Mouse (Mus musculus): ENCODE measurements at regions not wholly inside any gene's neighbourhood (a gene's known extent, or its start where the extent isn't known, plus 50 kb on each side); places are given as distances from the start of the nearest gene placed in this dataset.
A peak's percentile ranks its signal among the peaks of the same experiment; 100 is the strongest.

DNA sequence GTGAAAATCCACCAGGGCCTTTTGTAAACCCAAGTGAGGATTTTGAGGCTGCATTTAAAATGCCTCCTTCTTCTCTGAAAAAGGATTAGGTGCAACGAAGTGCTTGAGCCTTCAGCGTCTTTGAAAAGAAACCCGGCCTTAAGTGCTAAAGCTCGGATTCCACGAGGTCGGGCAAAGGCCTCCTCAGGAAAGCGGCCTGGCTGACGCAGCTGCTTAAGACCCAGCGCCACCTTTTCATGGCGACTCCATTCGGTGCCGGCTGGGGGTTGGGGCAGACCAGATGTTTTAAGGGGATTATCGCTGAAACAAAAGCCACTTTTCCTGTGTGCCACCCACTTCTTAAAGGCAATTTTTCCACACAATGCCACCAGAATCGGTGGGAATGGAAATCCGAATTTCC is 61.6 kb upstream of the 4932438H23Rik start:
- H3K36me3 ChIP-seq, result no peaks in the 10 kb centered on the region
- no peak overlapping the region for H3K27ac ChIP-seq
- ATAC-seq (ENCODE audit: low FRiP score, low read depth), result no peak
- H3K4me2 ChIP-seq (replicated peaks), result no peak overlapping the region
- H3K9ac ChIP-seq, result no peak overlapping the region
- H3K4me3 ChIP-seq, result no peak overlapping the region
- no peaks in the 10 kb centered on the region for H3K4me1 ChIP-seq
- 31% methylated on average over 15 of the region's 15 CpGs for WGBS
- no peaks in the 10 kb centered on the region; the same call in 1 of the 2 replicates for H3K9me3 ChIP-seq
- H3K27me3 ChIP-seq, result 0 out of 2 replicates have a peak, but pooled peaks cover 2% of the 10 kb centered on the region

DNA sequence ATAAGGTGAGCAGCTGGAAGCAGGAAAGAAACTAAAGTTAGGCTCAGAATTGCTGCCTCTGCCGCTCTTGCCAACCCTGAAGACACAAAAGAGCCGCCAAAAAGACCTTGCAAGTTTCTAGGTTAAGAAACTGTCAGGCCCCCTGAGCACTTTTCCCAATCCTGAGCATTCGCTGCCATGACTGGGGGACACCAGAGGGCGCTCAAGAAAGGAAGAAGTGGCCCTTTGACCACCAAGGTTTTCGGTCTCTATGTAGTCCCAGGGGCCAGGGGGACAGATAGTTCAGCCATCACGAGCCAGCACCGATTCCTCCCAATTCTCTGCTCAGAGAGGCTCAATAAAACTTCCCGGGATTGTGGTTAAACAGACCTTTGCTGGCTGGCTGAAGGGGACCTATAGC is 64.6 kb upstream of the Olig2 start:
- H3K27ac ChIP-seq, result no peak overlapping the region
- H3K27me3 ChIP-seq, result peaks cover 14% of the 10 kb centered on the region
- no peak overlapping the region for H3K4me3 ChIP-seq
- H3K4me1 ChIP-seq, result no peaks in the 10 kb centered on the region
- H3K9ac ChIP-seq, result no peak overlapping the region
- H3K9me3 ChIP-seq, result no peaks in the 10 kb centered on the region; the same call in 1 of the 2 replicates
- no peak for ATAC-seq (ENCODE audit: low FRiP score, low read depth)
- no peak overlapping the region for H3K4me2 ChIP-seq (replicated peaks)
- WGBS, result 14% methylated on average over 8 of the region's 8 CpGs
- no peaks in the 10 kb centered on the region for H3K36me3 ChIP-seq

DNA sequence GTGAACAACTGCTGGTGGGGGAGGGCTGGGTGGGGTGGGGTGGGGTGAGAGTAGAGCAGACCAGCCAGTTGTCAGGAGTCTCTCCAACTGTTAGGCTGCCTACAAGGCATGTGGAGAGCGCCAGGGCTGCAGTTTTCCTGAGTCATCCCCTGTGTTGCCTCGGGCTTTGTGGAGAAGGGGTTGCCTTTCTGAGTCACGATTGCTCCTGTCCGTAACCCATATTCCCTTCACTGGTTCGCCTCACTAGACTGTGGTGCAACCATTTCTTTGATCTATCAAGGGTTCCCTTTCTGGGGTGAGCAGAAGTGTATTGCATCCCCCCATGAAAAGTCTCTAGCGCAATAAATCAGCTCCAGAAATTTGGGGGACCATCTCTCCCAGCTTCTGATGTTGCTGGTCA is 63.6 kb upstream of the Olig2 start:
- no peak overlapping the region for H3K9ac ChIP-seq
- 72% methylated on average over 6 of the region's 6 CpGs for WGBS
- no peak overlapping the region for H3K4me3 ChIP-seq
- H3K36me3 ChIP-seq, result no peaks in the 10 kb centered on the region
- no peak overlapping the region for H3K27ac ChIP-seq
- no peaks in the 10 kb centered on the region for H3K4me1 ChIP-seq
- peaks cover 14% of the 10 kb centered on the region for H3K27me3 ChIP-seq
- no peak for ATAC-seq (ENCODE audit: low FRiP score, low read depth)
- H3K4me2 ChIP-seq (replicated peaks), result no peak overlapping the region
- H3K9me3 ChIP-seq, result no peaks in the 10 kb centered on the region; the same call in 1 of the 2 replicates

DNA sequence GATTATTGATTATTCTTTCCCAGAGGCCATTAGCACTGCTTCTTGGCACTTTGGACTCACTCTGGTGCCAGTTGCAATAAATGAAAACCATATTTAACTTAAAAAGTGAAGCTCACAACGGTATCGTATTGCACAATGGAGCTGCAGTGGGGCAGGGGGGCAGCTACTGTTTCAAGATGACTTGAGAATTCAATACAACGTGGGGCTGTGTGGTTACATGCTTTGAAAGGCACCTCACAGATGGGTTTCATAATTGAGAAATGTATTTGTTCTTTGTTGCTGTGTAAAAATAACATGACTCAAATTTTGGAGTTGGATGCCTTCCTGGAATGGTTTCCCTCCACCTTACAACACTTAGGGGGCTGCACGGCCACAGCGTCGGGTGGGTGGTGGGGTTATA is 62.9 kb upstream of the Olig2 start:
- Histone ChIP-seq H3K4me3 (no peak overlapping the region), H3K9me3 (no peaks in the 10 kb centered on the region; the same call in 1 of the 2 replicates), H3K36me3 (no peaks in the 10 kb centered on the region), H3K9ac (no peak overlapping the region), H3K27me3 (peaks cover 17% of the 10 kb centered on the region), H3K27ac (no peak overlapping the region), H3K4me2 (replicated peaks) (no peak overlapping the region), H3K4me1 (no peaks in the 10 kb centered on the region)
- no peak for ATAC-seq (ENCODE audit: low FRiP score, low read depth)
- 56% methylated on average over 6 of the region's 6 CpGs for WGBS

DNA sequence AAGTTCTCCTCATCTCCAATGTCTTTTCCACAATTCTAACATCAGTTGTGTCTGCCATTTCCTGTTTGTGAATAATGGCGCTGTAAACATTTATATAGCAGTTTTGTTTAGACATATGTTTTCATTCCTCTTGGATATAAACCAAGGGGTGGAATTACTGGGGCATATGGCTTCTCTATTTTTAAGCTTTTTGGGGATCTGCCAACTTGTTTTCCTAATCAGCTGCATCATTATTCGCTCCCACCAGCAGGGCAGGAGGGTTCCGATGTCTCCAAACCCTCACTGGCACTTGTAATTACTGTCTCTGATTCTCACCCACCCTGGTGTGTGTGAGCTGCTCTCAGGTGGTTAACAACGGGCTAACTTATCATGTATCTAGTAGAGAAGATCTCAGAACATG is 59.4 kb upstream of the Olig2 start:
- H3K9ac ChIP-seq, result no peak overlapping the region
- no peak for ATAC-seq (ENCODE audit: low FRiP score, low read depth)
- 76% methylated on average over 4 of the region's 4 CpGs for WGBS
- H3K4me1 ChIP-seq, result peaks cover 8% of the 10 kb centered on the region
- no peaks in the 10 kb centered on the region for H3K36me3 ChIP-seq
- no peak overlapping the region for H3K4me2 ChIP-seq (replicated peaks)
- H3K27me3 ChIP-seq, result peaks cover 50% of the 10 kb centered on the region
- no peak overlapping the region for H3K27ac ChIP-seq
- no peaks in the 10 kb centered on the region for H3K9me3 ChIP-seq
- no peak overlapping the region for H3K4me3 ChIP-seq

DNA sequence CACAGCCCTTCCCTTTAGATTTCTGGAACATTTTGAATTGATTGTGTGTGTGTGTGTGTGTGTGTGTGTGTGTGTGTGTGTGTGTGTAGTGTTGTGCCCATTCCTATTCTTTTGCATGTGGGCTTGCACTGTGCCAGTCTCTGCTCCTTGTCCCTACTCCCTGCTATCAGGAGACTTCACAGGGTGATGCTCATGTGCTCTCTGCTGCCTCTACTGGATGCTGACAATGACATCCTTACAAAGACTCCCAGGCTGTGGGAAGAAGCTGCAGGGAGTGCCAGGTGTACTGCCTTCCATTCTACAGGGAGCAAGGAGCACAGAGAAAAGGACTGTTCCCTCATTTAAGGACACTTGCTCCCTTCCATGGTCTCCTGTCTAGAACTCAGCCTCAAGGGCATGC is 58.4 kb upstream of the Olig2 start:
- Histone ChIP-seq H3K4me2 (replicated peaks) (no peak overlapping the region), H3K27ac (no peak overlapping the region), H3K9ac (no peak overlapping the region), H3K4me3 (no peak overlapping the region), H3K27me3 (peaks cover 47% of the 10 kb centered on the region), H3K36me3 (no peaks in the 10 kb centered on the region), H3K9me3 (no peaks in the 10 kb centered on the region), H3K4me1 (peaks cover 8% of the 10 kb centered on the region)
- ATAC-seq (ENCODE audit: low FRiP score, low read depth), result no peak

DNA sequence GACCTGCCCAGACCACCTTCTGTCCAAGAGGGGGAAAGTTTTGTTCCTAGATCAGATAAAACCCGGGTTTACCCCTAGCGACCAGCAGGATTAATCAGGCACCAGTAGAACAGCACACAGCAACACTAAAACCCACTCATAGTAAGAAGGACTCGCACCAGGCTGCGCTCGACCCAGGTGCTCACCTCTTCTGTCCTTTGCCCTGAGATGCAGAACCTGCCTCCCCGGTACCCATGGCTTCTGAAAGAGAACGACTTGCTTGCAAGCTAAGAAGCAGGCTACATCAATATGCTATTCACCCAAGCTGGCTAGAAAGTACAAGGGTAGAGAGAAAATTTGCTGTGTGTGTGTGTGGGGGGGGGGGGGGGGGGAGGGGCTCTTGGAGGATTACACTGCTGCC is 56.9 kb upstream of the Olig2 start:
- Histone ChIP-seq H3K4me1 (peaks cover 8% of the 10 kb centered on the region), H3K27ac (no peak overlapping the region), H3K9ac (no peak overlapping the region), H3K4me2 (replicated peaks) (no peak overlapping the region), H3K27me3 (peaks cover 56% of the 10 kb centered on the region), H3K36me3 (no peaks in the 10 kb centered on the region), H3K9me3 (no peaks in the 10 kb centered on the region), H3K4me3 (no peak overlapping the region)
- no peak for ATAC-seq (ENCODE audit: low FRiP score, low read depth)
- WGBS, result 55% methylated on average over 7 of the region's 7 CpGs

DNA sequence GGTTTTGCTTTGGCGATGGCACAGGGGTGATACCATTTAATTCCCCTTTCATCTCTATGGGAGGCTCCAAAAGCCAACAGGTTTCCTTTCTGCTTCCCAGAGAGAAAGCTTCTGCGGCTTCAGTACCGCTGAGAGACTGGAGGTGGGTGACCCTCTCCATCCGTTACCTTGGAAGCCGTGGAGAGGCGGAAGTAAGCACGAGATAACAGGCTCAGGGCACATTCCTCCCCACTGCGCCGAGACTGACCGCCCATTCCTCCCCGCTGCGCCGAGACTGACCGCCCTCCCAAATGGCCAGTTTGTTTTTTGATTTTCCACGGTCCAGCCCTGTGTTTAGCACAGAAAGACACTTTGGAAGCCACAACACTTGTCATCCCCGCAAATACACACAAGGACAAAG is 55.4 kb upstream of the Olig2 start:
- peak overlapping the region; percentile 19 for H3K4me3 ChIP-seq
- H3K4me2 ChIP-seq (replicated peaks), result peak overlapping the region; percentile 56
- H3K4me1 ChIP-seq, result peaks cover 18% of the 10 kb centered on the region
- WGBS, result 2% methylated on average over 16 of the region's 16 CpGs
- ATAC-seq (ENCODE audit: low FRiP score, low read depth), result no peak
- H3K27me3 ChIP-seq, result peaks cover 54% of the 10 kb centered on the region
- no peak overlapping the region for H3K27ac ChIP-seq
- H3K9me3 ChIP-seq, result no peaks in the 10 kb centered on the region
- no peak overlapping the region for H3K9ac ChIP-seq
- no peaks in the 10 kb centered on the region for H3K36me3 ChIP-seq

DNA sequence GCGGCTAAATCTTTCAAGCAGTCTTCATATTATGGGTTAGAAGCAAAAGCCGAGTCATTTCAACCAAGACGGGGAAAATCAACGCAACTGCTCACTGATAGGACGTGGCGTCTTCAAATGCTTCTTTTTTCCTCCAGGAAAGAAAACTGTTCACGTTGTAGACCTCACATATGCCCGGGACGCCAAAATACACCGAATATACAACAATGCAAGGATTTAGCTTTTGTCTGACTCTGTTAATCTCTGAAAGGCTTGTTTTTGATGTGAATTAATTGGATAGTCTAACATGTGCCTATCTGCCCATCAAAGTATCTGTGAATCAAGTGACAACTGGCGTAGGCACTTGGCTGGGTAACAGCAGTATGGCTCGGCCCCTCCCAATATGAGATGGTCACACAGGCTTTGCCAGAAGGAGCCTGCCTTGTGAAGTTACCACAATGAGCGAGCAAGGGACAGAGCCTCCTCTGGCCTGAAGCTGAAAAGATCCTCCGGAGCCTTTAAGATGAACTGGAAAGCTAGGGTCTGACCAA is 53.3 kb upstream of the Olig2 start:
- WGBS, result 85% methylated on average over 14 of the region's 14 CpGs
- Histone ChIP-seq H3K4me3 (no peak overlapping the region), H3K27ac (no peak overlapping the region), H3K4me1 (peaks cover 24% of the 10 kb centered on the region), H3K9ac (no peak overlapping the region), H3K4me2 (replicated peaks) (no peak overlapping the region), H3K27me3 (peaks cover 67% of the 10 kb centered on the region), H3K9me3 (no peaks in the 10 kb centered on the region), H3K36me3 (no peaks in the 10 kb centered on the region)
- ATAC-seq (ENCODE audit: low FRiP score, low read depth), result no peak

DNA sequence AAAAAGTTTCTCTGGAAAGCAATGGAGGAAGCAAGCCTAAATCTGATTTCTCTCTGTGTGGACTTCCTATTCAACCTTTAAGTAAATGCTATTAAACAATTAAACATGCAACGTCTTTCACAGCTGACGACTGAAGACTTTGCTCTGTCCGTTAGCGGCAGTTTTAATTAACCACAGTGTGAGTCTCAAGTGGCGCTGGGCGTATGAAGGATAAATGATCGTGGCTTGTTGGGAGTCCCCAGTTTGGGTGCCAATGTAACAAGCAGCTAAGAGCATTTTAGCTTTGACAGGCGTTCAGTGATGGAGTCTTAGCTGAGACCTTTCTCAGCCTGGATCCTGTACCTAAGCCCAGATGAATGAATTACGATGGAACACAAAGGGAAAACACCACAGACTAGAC is 52.7 kb upstream of the Olig2 start:
- Histone ChIP-seq H3K9me3 (no peaks in the 10 kb centered on the region), H3K4me1 (peaks cover 24% of the 10 kb centered on the region), H3K27ac (no peak overlapping the region), H3K4me3 (no peak overlapping the region), H3K9ac (no peak overlapping the region), H3K36me3 (no peaks in the 10 kb centered on the region), H3K4me2 (replicated peaks) (no peak overlapping the region), H3K27me3 (peaks cover 65% of the 10 kb centered on the region)
- ATAC-seq (ENCODE audit: low FRiP score, low read depth), result no peak
- WGBS, result 71% methylated on average over 9 of the region's 9 CpGs

DNA sequence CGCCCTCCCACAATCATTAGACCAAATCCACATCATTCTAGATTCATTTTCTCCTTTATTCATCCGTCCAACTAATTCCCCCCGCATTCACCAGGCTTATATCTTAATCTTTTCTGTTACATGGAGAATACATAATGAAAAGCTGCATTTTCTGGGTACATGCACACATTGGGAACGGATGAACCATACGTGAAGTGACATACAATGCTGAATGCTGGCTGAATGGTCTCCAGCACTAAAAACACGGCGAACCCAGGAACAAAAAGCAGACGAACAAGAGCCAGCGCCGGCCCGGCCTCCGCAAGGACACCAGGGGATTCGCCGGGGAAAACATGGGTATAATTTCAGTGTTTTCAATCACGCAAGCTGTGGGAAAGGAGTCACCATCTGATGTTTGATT is 52.0 kb upstream of the Olig2 start:
- peaks cover 60% of the 10 kb centered on the region for H3K27me3 ChIP-seq
- 72% methylated on average over 15 of the region's 15 CpGs for WGBS
- no peak overlapping the region for H3K4me3 ChIP-seq
- no peak for ATAC-seq (ENCODE audit: low FRiP score, low read depth)
- H3K9ac ChIP-seq, result no peak overlapping the region
- peaks cover 24% of the 10 kb centered on the region for H3K4me1 ChIP-seq
- no peaks in the 10 kb centered on the region for H3K36me3 ChIP-seq
- no peak overlapping the region for H3K27ac ChIP-seq
- no peaks in the 10 kb centered on the region for H3K9me3 ChIP-seq
- no peak overlapping the region for H3K4me2 ChIP-seq (replicated peaks)

DNA sequence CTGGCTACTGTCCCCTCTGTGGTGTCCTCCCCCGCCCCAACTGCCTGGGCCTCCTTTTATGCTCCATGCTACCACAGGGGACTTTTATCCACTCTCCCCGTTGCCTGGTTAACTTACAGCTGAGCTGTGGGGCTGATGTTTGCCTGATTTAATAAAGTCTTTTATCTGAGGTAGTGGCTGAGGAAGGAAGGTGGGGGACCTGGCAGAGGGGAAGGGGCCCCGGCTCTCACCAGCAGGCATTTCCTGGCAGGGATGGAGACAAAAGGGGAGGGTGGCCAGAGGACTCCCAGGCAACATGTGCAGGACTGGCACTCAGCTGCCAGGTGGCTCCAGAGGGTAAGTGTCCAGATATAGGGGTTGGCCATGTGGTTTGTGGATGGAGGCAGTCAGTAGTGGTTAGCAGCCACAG is 51.4 kb upstream of the Olig2 start:
- WGBS, result 16% methylated on average over 3 of the region's 3 CpGs

DNA sequence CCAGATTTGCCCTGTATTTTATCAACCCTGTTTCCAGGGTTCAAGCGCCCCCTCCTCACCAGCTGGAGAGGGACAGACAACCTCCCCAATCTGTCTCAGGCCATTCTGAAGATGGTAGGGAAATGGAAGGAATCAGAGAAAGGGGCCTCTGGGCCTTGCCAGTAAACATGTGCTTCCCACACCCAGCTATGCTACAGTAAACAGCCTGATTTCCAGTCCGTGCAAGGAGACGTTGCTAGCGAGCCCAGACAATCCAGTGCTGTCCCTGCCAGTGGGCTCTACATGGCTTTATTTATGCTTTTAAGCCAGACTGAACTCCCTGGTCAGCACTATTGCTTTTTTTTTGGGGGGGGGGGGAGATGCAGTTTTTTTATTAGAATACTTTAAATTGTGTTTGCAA is 50.9 kb upstream of the Olig2 start:
- Histone ChIP-seq H3K4me1 (peaks cover 24% of the 10 kb centered on the region), H3K4me2 (replicated peaks) (no peak overlapping the region), H3K27ac (no peak overlapping the region), H3K4me3 (no peak overlapping the region), H3K9me3 (no peaks in the 10 kb centered on the region), H3K36me3 (no peaks in the 10 kb centered on the region), H3K27me3 (peaks cover 55% of the 10 kb centered on the region), H3K9ac (no peak overlapping the region)
- ATAC-seq (ENCODE audit: low FRiP score, low read depth), result no peak
- WGBS, result 49% methylated on average over 4 of the region's 4 CpGs

More for the DNA sequence above, 51.4 kb upstream of the Olig2 start:
- Histone ChIP-seq H3K4me1 (peaks cover 24% of the 10 kb centered on the region), H3K27me3 (peaks cover 58% of the 10 kb centered on the region), H3K27ac (no peak overlapping the region), H3K36me3 (no peaks in the 10 kb centered on the region), H3K9me3 (no peaks in the 10 kb centered on the region), H3K9ac (no peak overlapping the region), H3K4me2 (replicated peaks) (no peak overlapping the region; the same call in 1 of the 2 replicates), H3K4me3 (no peak overlapping the region)
- 0 out of 2 replicates have a peak, but pooled peaks have one; percentile 8 for ATAC-seq (ENCODE audit: low FRiP score, low read depth)

Data from limb, embryonic 13.5 days (tissue).